Mouse (Mus musculus): ENCODE measurements around the gene Npc2. TPM values are rescaled to one million over a fixed set of nuclear protein-coding genes. Genes with fewer than 3 reads are reported as not detected.

The Npc2 gene
- 225 TPM for total RNA-seq (2023)

DNA sequence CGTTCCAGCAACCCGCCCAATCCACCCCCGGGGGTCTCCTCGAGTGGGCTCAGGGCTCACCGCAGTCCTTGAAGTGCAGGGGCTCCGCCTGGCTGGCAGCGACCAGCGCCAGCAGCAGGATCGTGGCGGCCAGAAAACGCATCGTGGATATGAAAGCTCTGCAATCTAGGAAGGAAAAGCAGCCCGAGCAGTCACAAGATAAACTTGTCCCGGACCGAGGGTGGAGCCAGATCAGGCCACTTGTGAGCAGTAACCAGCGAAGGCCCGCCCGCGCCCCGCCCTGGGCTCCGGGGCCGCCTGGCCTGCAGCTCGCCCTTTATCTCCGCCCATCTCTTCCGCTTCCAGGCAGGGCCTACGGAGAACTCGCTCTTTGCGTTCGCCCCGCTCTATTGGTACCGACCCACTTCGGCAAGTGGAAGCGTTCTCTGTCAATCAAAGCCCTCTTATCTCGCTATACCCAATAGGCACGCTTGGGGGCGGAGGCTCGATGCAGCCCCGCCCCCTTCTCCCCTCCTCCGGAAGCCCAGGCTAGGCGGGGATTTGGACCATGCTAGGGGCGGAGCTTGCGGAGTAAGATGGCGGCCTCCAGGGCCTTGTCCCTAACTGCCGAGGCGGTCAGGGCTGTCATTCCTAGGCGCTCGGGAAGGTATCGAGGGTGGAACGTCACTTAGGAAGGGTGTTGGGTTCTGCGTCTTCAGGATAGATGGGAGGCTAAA, at the start of gene Npc2, which contains the start of gene Isca2:
Npc2 (minus strand) TSS at position 427 of the 716 bp plus-strand sequence.
Isca2 (plus strand) TSS at position 526 of the 716 bp plus-strand sequence.

Other genes starting within 250 kb of the Npc2 start
- gene Vsx2, start 203.4 kb downstream of the Npc2 start, total RNA-seq (2023), result not detected
- 18.3 TPM for gene Abcd4, start 155.7 kb downstream of the Npc2 start, total RNA-seq (2023)
- gene Vrtn, start 132.1 kb downstream of the Npc2 start, total RNA-seq (2023), result not detected
- not detected for gene Syndig1l, start 74.3 kb downstream of the Npc2 start, total RNA-seq (2023)
- gene Isca2, start 99 bp upstream of the Npc2 start, total RNA-seq (2023), result 38.3 TPM
- not detected for gene Ltbp2, start 103.4 kb upstream of the Npc2 start, total RNA-seq (2023)
- 100 TPM for gene Fcf1, start 197.7 kb upstream of the Npc2 start, total RNA-seq (2023)
- gene Arel1, start 197.7 kb upstream of the Npc2 start, total RNA-seq (2023), result 35.9 TPM
- 84.9 TPM for gene Ylpm1, start 223.2 kb upstream of the Npc2 start, total RNA-seq (2023)

Measured in CD8-positive naive resting alpha-beta T cell, adult 57 days (primary cell).